Mouse (Mus musculus) macrophage (primary cell): ENCODE data around the gene Rps13. TPM values are rescaled to one million over a fixed set of nuclear protein-coding genes. Genes with fewer than 3 reads are reported as not detected.
A peak's percentile ranks its signal among the peaks of the same experiment; 100 is the strongest.
"Not testable (repeated sequence)": the region's sequence is repeated elsewhere in the genome, so short reads cannot be mapped to it uniquely, and the experiment has no call there.

ENCODE experiments used
- H3K27ac ChIP-seq: fragments of 350-480 bp; formaldehyde crosslinking; 2 replicates; pipeline ENCODE4 v1.9.0; 2021
- H3K36me3 ChIP-seq: fragments of 350-480 bp; formaldehyde crosslinking; 2 replicates; pipeline ENCODE4 v1.9.0; 2021; ENCODE audit errors: inconsistent target
- H3K4me3 ChIP-seq: fragments of 350-480 bp; formaldehyde crosslinking; 2 replicates; pipeline ENCODE4 v1.9.0; 2021; ENCODE audit errors: inconsistent target
- H3K79me2 ChIP-seq: fragments of 350-480 bp; formaldehyde crosslinking; 2 replicates; pipeline ENCODE4 v1.9.0; 2021; ENCODE audit errors: inconsistent target
- WGBS: methylation state at CpG from one replicate; pipeline ENCODE4 v1.1.7; 2026; ENCODE audit warnings: inconsistent platforms; ENCODE audit not compliant: missing documents; 5-methylcytosine and 5-hydroxymethylcytosine counted together
- polyA plus RNA-seq: library from polyadenylated mRNA; stranded (reverse); fragments of 250-400 nt; gene quantifications from 3 replicates; pipeline ENCODE4 v1.2.4, GENCODE M21; 2018; ENCODE audit warnings: inconsistent platforms
- total RNA-seq, 78 experiments: library from RNA; depleted of rRNA; stranded (reverse); fragments of 250-400 nt; gene quantifications; 1 replicate in 9 of 78; 2 replicates in 24 of 78; 3 replicates in 43 of 78; 4 replicates in 2 of 78; pipeline ENCODE4 v1.2.4; 2018; ENCODE audit warnings: inconsistent platforms in 56 of 78

The Rps13 gene
- total RNA-seq (2018; cell fraction: chromatin; rRNA removed) = 100 to 1,000 TPM in 1 of 26 experiments, 10 to 100 TPM in 25; 43.4 to 171 (median 57.0) TPM
- 1,000 to 10,000 TPM in 1 of 26 experiments, 100 to 1,000 TPM in 25; 489 to 1,158 (median 701) TPM for total RNA-seq (2018; cell fraction: cytosol; rRNA removed)
- 100 to 1,000 TPM in 16 of 26 experiments, 10 to 100 TPM in 10; 66.1 to 182 (median 115) TPM for total RNA-seq (2018; cell fraction: nucleus; rRNA removed)
- polyA plus RNA-seq = 344 to 1,175 TPM (median 1,056 TPM) in 3 replicates

GRCm38 (mm10) chr7:116333713-116334668 is at the start of gene Rps13:
Gene Rps13 (minus strand): TSS chr7:116334195.
- peaks cover 22% of the 10 kb centered on the region for H3K36me3 ChIP-seq
- H3K27ac ChIP-seq = peak within 1 kb of the TSS; percentile 66
- H3K79me2 ChIP-seq = peaks cover 18% of the 10 kb centered on the region
- WGBS = under 1% methylated on average over 73 of the region's 78 CpGs
- peak within 1 kb of the TSS; percentile 87 for H3K4me3 ChIP-seq

- 72% methylated on average over 2 of the region's 6 CpGs for WGBS
- H3K79me2 ChIP-seq = not testable (repeated sequence)
These were observed 45.2 kb upstream of the Rps13 start for GRCm38 (mm10) chr7:116379181-116379580.

GRCm38 (mm10) chr7:116374284-116374683 is 40.3 kb upstream of the Rps13 start:
- H3K36me3 ChIP-seq = peaks cover 53% of the 10 kb centered on the region
- no peak overlapping the region for H3K4me3 ChIP-seq
- H3K79me2 ChIP-seq = no peaks in the 10 kb centered on the region
- WGBS = 100% methylated on average over 1 of the region's 1 CpGs
- H3K27ac ChIP-seq = no peak overlapping the region

More at GRCm38 (mm10) chr7:116379181-116379580, 45.2 kb upstream of the Rps13 start:
- not testable (repeated sequence) for H3K4me3 ChIP-seq, H3K27ac ChIP-seq
- peaks cover 30% of the 10 kb centered on the region for H3K36me3 ChIP-seq

- no peak overlapping the region; the same call in 1 of the 2 replicates for H3K27ac ChIP-seq
- 23% methylated on average over 1 of the region's 1 CpGs for WGBS
- H3K4me3 ChIP-seq = no peak overlapping the region
- H3K79me2 ChIP-seq = peaks cover 18% of the 10 kb centered on the region
- peaks cover 30% of the 10 kb centered on the region for H3K36me3 ChIP-seq
These were observed 2.2 kb upstream of the Rps13 start for GRCm38 (mm10) chr7:116336226-116336625.

GRCm38 (mm10) chr7:116335133-116335532 is 1.1 kb upstream of the Rps13 start:
- H3K79me2 ChIP-seq = peaks cover 18% of the 10 kb centered on the region
- H3K36me3 ChIP-seq = peaks cover 34% of the 10 kb centered on the region
- no peak overlapping the region for H3K4me3 ChIP-seq
- WGBS = 92% methylated on average over 6 of the region's 6 CpGs
- no peak overlapping the region for H3K27ac ChIP-seq

GRCm38 (mm10) chr7:116334669-116335038 is 659 bp upstream of the Rps13 start:
- Histone ChIP-seq H3K79me2 (peaks cover 18% of the 10 kb centered on the region), H3K27ac (peak overlapping the region; percentile 66), H3K36me3 (peaks cover 29% of the 10 kb centered on the region), H3K4me3 (peak overlapping the region; percentile 87)
- WGBS = 20% methylated on average over 8 of the region's 8 CpGs

GRCm38 (mm10) chr7:116331246-116331645 is 2.7 kb downstream of the Rps13 start:
- Histone ChIP-seq H3K27ac (no peak overlapping the region), H3K36me3 (peaks cover 19% of the 10 kb centered on the region), H3K4me3 (no peak overlapping the region), H3K79me2 (peaks cover 18% of the 10 kb centered on the region)
- 80% methylated on average over 2 of the region's 2 CpGs for WGBS

- H3K79me2 ChIP-seq = peaks cover 18% of the 10 kb centered on the region
- WGBS = 95% methylated on average over 4 of the region's 4 CpGs
- no peak overlapping the region for H3K4me3 ChIP-seq
- peaks cover 19% of the 10 kb centered on the region for H3K36me3 ChIP-seq
- no peak overlapping the region for H3K27ac ChIP-seq
These were observed 4.1 kb downstream of the Rps13 start for GRCm38 (mm10) chr7:116329858-116330257.

- Histone ChIP-seq H3K4me3 (no peak overlapping the region), H3K79me2 (peaks cover 18% of the 10 kb centered on the region), H3K27ac (no peak overlapping the region), H3K36me3 (peaks cover 19% of the 10 kb centered on the region)
- 92% methylated on average over 7 of the region's 7 CpGs for WGBS
These were observed 5.2 kb downstream of the Rps13 start for GRCm38 (mm10) chr7:116328777-116329176.

- WGBS = 36% methylated on average over 5 of the region's 5 CpGs
- no peak overlapping the region for H3K27ac ChIP-seq
These were observed 6.1 kb downstream of the Rps13 start for GRCm38 (mm10) chr7:116327901-116328300.

GRCm38 (mm10) chr7:116323331-116323964 is 10.5 kb downstream of the Rps13 start:
- Histone ChIP-seq H3K36me3 (no peaks in the 10 kb centered on the region), H3K4me3 (no peak overlapping the region)
- 40% methylated on average over 10 of the region's 10 CpGs for WGBS

More at GRCm38 (mm10) chr7:116327901-116328300, 6.1 kb downstream of the Rps13 start:
- Histone ChIP-seq H3K36me3 (peaks cover 19% of the 10 kb centered on the region), H3K79me2 (peaks cover 9% of the 10 kb centered on the region), H3K4me3 (no peak overlapping the region)

GRCm38 (mm10) chr7:116309456-116309855 is 24.5 kb downstream of the Rps13 start:
- WGBS = 41% methylated on average over 9 of the region's 9 CpGs
- Histone ChIP-seq H3K4me3 (no peak overlapping the region), H3K36me3 (no peaks in the 10 kb centered on the region), H3K79me2 (no peaks in the 10 kb centered on the region), H3K27ac (no peak overlapping the region)

More at GRCm38 (mm10) chr7:116323331-116323964, 10.5 kb downstream of the Rps13 start:
- no peak overlapping the region for H3K27ac ChIP-seq
- no peaks in the 10 kb centered on the region for H3K79me2 ChIP-seq

- H3K79me2 ChIP-seq = no peaks in the 10 kb centered on the region
- no peak overlapping the region; the same call in 1 of the 2 replicates for H3K4me3 ChIP-seq
- no peak overlapping the region for H3K27ac ChIP-seq
- no peaks in the 10 kb centered on the region for H3K36me3 ChIP-seq
- WGBS = 16% methylated on average over 13 of the region's 16 CpGs
These were observed 25.4 kb downstream of the Rps13 start for GRCm38 (mm10) chr7:116308632-116308991.

- H3K4me3 ChIP-seq = no peak within 1 kb of the TSS; the same call in 1 of the 2 replicates
- H3K27ac ChIP-seq = no peak within 1 kb of the TSS
- under 1% methylated on average over 61 of the region's 65 CpGs for WGBS
- no peaks in the 10 kb centered on the region for H3K79me2 ChIP-seq
- no peaks in the 10 kb centered on the region for H3K36me3 ChIP-seq
These were observed 25.9 kb downstream of the Rps13 start, which contains the start of gene Plekha7 for GRCm38 (mm10) chr7:116307871-116308631. Gene Plekha7 (minus strand): TSS chr7:116308376.
